Mouse (Mus musculus) Muller cell, postnatal 12 days (primary cell): ENCODE measurements around the gene Celf3.
A peak's percentile ranks its signal among the peaks of the same experiment; 100 is the strongest.

Experiments
- DNase-seq: peaks from one replicate; pipeline ENCODE4 v3.0.0-alpha.2; 2015; ENCODE audit errors: inconsistent ontology term

Celf3 gene

DNA sequence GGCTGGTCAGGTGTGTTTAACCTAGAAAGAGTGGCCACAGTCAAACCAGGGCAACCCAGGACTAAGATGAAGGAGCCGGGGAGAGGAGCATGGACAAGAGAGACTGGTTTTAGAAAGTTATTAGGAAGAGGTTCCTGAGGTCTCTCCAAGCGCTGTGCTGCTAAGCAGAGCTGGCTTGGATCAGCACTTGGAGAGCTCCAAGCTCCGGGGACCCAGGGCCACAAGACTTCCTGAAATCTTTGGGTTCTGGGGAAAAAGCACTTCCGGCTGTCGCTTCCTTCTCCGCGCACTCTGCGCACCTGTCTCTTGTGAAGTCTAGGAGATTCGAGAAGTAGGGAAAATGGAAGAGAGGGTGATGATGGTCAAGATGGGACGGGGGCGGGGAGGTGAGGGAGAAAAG lies 1.5 kb downstream of the Celf3 start:
- DNase-seq: peak; percentile 44

DNA sequence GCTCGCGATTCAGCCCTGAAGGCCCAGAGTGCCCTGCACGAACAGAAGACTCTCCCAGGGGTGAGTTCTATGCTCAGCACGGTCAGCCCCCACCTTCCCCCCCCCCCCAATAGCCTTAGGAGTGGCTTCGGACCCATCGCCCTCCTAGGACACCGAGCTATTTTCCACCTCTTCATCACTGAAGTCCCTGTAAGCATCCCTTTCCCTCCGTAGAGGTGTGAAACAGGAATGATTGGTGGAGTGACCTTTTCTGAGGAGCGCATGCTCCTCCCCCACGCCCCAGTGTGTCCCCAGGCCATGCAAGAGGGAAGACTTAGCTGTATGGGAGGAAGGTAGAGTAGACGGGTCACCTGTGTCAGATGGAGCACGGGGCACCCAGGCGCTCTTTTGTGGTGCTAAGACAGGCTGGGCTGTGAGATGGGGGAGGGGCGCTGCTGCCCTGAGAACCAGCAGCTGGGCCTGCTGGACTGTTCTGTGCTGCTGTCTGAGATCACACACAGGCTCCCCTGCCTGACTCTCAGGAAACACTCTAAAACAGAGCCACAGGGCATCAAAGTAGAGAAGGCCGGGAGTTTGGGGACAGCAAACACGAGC lies 2.3 kb downstream of the Celf3 start, which contains the start of gene Riiad1:
TSS of gene Riiad1 (minus strand) at position 51 of the 594 bp plus-strand sequence.
- DNase-seq: no peak

DNA sequence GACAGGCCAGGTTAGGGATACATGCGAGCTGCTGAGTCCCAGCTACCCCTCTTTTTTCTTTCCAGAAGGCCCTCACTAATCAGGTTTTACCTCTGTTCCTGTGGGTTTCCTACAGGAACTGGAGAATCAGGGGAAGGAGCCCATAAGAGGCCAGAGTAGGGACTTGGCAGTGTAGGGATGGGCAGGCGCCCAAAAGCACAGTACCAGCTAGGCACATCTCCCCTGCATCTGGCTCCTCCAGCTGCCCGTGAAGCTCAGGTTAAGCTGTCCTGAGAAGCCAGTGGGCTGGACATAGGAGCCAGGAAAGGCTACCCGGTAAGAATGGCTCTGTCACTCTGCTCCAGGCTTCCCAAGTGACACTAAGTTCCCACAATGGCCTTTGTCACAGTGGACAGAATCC lies 3.3 kb downstream of the Celf3 start:
- no peak for DNase-seq

DNA sequence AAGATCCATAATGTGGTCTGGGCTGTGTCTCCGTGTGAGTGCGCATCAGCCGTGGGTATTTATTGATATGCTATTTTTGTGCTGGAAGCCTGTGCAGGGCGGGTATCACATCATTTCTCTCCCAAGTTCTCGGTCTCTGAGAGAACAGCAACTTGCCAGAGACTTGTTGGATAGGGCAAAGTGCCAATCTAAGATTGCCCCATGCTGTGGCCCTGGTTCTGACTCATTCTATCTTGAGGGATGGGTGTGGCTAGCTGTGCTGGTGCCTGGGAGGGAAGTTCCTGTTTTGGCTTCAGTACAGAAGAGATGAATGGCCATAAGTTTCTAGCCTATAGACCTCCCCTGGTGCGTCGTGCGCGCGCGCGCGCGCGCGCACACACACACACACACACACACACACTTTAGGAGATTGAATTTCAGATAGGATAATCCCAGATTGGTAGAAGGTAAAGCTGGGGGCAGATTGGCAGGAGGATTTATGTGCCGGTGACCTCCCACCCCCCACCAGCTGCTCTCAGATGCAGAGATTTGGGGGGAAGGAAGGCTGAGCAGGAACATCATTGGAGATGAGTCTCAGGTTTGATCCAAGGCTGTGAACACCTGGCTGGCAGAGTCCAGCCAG lies 4.8 kb downstream of the Celf3 start:
- DNase-seq: peak; percentile 40

DNA sequence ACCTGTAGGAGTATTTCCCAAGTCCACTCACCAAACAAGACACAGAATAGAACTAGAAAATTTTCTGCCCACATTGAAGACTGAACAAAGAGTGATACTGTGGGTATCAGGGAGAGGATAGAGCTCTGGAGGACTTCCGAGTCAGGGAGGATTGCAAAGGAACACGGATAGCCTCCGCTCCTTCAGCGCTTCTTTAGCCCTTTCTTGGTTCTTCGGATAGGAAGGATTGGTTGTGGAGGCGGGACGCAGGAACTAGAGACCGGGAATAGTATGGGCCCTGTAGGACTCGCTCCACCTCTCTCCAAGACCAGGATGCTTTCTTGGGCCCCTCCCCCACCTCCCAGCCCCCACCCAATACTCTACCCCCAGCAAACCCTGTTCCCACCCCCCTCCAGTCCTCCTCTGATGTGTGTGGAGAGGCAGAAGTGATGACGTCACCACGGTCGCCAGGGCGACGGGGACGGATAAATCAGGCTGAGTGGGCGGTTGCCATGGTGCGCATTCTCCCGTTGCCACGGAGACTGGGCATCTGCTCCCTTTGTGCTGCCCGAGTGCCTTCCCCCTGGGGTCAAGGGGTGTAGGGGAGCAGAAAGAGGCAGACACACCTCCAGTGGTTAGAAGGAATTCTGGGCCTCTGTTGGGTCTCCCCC lies 5.8 kb downstream of the Celf3 start:
- DNase-seq: peak; percentile 65

DNA sequence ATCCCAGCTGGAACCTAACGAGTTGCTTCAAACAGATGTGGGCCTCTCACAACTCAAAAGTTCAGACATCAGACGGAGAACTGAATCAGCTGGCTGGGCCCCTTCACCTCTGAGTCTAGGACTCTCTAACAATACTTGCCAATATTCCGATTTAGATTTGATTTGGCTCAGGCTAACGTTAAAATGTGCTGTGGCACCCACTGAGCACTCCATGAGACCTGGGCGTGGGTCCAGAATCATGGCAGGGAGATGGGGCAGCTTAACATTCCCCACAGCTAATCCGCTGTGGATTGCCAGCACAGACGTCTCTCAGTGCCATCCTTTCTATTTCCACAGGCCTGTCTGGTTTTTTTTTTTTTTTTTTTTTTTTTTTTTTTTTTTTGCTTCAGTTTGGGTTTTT lies 7.8 kb downstream of the Celf3 start:
- peak; percentile 14 for DNase-seq

DNA sequence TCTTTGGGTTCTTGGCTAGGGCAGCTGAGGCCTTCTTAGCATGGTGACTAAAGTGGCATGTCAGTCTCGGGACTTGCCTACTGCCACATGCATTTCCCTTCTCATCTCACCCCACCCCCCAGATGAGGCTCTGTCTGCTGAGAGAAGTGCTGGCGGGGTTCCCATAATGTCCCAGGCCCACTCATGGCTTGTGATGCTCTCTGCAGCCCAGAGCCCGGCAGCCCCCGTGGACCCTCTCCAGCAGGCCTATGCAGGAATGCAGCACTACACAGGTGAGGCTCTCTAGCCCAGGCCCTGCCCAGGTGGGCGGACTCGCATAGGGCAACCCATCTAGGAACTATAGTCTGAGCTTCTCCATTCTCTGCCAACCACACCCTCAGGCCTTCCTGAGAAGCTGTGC lies 9.5 kb downstream of the Celf3 start:
- no peak for DNase-seq

DNA sequence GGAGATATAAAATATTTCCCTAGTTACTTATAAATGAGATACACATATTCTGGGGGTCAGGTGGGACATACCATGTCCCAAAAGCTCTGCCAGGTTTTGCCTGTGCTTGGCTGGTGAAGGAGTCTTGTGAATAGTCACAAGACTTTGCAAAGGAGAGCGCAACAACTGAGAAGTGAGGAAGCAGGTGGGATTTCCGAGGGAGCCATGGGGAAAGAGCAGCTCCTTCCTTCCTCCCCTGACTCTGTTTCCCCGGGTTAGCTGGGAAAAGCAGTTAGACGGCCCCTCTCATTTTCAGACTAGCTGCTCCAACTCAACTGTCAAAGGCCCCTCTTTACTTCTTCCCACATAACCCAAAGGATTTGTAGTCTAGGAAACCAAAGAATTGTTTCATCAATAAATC lies 19.1 kb downstream of the Celf3 start:
- no peak for DNase-seq

DNA sequence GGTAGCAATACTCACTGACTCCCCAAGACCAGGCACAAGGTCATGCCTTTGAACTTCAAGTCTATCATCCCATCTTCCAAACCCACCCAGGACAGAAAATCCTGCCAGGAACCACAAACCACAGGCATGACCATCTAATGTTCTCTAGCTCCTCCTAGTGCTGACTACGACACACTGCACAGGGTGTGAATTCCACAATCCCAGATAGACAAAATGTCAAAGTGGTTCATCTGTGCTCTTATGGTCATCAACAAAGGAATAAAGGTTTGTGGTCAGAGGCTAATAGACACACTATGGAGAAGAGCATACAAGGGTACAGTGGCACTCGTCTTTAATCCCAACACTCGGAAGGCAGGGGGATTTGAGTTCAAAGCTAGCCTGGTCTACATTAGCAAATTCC lies 24.1 kb downstream of the Celf3 start:
- DNase-seq: peak; percentile 51

DNA sequence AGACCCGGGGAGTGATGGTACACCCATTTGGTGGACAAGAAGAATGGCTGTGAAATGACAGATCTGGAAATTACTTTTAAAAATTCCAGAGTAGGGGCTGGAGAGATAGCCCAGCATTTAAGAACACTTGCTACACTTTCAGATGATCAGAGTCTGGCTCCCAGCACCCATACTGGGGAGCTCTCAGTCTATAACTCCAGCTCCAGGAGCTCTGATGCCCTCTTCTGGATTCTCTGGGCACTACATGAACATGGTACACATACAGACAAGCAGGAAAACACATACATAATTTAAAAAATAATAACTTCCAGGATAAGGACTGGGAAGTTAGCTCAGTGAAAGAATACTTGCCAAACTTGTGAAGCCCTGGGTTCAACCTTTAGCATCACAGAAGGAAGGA lies 28.6 kb downstream of the Celf3 start:
- DNase-seq: no peak

DNA sequence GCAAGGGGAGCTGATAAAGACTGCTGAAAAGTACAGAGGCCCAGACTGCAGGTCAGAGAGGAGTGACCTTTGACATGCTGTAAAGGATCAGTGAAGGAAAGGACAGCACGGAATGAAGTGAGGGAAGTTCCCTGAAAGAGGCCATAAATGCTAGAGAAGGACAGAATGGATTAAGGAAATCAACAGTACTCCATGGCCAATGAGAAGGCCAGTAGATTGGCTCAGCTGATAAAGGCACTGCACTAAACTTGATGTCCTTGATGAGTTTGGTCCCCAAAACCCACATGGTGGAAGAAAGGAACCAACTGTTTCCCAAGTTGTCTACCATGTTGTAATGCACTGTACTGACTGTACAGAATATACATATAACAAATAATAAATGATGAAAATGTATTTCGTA lies 48.6 kb downstream of the Celf3 start:
- no peak for DNase-seq

DNA sequence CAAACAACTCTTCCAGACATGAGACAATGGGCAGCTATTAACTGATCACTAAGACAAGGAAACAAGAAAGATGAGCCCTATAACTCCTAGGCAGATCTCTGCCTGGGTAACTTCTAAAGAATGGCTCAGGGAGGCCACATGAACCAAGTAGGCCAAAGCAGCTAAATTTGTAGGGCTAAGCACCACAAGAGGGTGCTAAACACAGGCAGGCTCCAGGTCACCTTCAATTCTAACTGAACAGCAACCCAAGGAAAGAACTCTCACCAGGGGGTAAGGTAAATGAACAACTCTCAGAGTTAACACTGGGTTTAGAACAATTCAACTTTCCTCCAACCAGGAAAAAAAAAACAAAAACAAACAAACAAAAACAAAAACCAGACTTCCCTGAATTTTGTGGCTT lies 55.9 kb downstream of the Celf3 start:
- DNase-seq: peak; percentile 1

DNA sequence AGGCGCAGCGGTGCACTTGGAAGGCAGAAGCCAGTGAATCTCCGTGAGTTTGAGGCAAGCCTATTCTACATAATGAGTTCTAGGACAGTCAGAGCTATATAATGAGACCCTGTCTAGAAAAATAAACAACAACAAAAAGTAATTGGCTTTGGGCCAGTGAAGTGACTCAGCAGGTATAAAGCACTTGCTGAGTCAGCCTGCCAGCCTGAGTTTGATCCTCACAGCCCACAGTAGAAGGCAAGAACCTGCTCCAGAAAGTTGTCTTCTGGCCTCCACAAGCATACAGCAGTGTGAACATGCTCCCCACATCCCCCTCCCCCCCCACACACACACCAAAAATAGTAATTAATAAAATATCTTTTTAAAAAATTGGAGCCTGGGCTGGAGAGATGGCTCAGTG lies 59.1 kb downstream of the Celf3 start:
- no peak for DNase-seq
